Mouse (Mus musculus) bone marrow, adult 2 months (tissue): ENCODE measurements at regions not wholly inside any gene's neighbourhood (a gene's known extent, or its start where the extent isn't known, plus 50 kb on each side); places are given as distances from the start of the nearest gene placed in this dataset.

Source experiments
- H3K27ac ChIP-seq: fragments of 200-500 bp; 2 replicates; pipeline ENCODE4 v1.5.1; 2012; ENCODE audit warnings: low read depth, mild to moderate bottlenecking, control low read depth, inconsistent platforms, low read length; ENCODE audit not compliant: control insufficient read depth, poor library complexity, insufficient read depth
- H3K4me1 ChIP-seq: fragments of 200-500 bp; 2 replicates; pipeline ENCODE4 v1.6.1; 2011; ENCODE audit warnings: low read length; ENCODE audit not compliant: control insufficient read depth, insufficient read depth
- H3K4me3 ChIP-seq: fragments of 200-500 bp; replicated peaks from 2 replicates; pipeline ENCODE3; 2011; ENCODE audit warnings: mild to moderate bottlenecking, low read depth, low read length, control low read depth; ENCODE audit not compliant: control insufficient read depth
- CTCF ChIP-seq: fragments of 200-500 bp; IDR thresholded peaks from 2 replicates; pipeline ENCODE4 v1.5.1; 2011; ENCODE audit warnings: low read length, control low read depth; ENCODE audit not compliant: control insufficient read depth, insufficient read depth
- POLR2A ChIP-seq: fragments of 200-500 bp; IDR thresholded peaks from 2 replicates; pipeline ENCODE4 v1.6.1; 2011; ENCODE audit warnings: low read depth, mild to moderate bottlenecking, control low read depth, low read length, borderline replicate concordance; ENCODE audit not compliant: control insufficient read depth
- WGBS: fragments of 180-500 bp; shearing (Covaris S2); methylation state at CpG from one replicate; pipeline ENCODE4 v1.1.7; 2018; 5-methylcytosine and 5-hydroxymethylcytosine counted together

DNA sequence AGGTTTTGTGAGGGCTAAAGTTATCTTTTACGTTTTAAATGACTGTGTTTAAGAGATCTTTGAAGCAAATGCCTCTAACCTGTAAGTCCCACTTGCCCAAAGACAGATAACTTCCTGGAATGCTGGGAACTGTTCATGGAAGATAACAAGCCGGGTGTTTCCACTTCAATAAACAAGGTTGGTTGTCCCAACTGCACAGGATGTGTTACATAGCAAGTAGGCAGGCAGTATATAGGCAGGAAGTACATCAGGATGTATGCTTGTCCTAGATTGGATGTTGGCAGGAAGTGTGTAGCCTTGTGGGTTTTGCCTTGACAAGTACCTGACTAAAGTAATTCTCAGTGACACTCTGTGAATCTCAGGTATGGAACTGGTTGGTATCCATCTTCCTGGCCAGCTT is 90.7 kb upstream of the Fggy start:
- TF ChIP-seq POLR2A (no peak), CTCF (no peak)
- no peak overlapping the region for H3K4me3 ChIP-seq
- H3K4me1 ChIP-seq = no peaks in the 10 kb centered on the region
- no peak overlapping the region for H3K27ac ChIP-seq
- WGBS = 7% methylated on average over 2 of the region's 2 CpGs

DNA sequence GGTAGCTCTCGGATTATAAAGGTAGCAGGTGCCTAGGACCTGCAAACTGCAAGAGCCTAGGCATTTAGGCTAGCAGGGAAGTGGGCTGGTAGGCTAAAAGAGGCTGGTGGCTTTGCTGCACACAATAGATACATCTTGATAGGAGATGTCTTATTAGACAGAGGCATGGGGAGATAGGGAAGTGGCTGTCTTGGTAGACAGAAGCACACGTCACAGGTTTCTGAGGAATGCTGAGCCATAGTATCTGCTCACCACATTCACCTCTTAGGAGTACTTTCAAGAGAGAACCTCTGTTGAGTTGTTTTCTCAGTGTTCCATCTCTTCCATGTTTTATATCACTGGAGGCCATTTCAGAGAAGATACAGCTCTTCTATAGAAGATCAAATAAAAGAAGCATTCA is 89.8 kb upstream of the Fggy start:
- 35% methylated on average over 2 of the region's 2 CpGs for WGBS
- Histone ChIP-seq H3K4me1 (no peaks in the 10 kb centered on the region), H3K4me3 (no peak overlapping the region), H3K27ac (no peak overlapping the region)
- TF ChIP-seq POLR2A (no peak), CTCF (no peak)

GRCm38 (mm10) chr4:95474726-95475406 is 82.4 kb upstream of the Fggy start:
- WGBS = 41% methylated on average over 5 of the region's 5 CpGs
- TF ChIP-seq CTCF (no peak), POLR2A (no peak)
- H3K4me3 ChIP-seq = no peak overlapping the region
- H3K4me1 ChIP-seq = no peaks in the 10 kb centered on the region
- H3K27ac ChIP-seq = no peak overlapping the region

DNA sequence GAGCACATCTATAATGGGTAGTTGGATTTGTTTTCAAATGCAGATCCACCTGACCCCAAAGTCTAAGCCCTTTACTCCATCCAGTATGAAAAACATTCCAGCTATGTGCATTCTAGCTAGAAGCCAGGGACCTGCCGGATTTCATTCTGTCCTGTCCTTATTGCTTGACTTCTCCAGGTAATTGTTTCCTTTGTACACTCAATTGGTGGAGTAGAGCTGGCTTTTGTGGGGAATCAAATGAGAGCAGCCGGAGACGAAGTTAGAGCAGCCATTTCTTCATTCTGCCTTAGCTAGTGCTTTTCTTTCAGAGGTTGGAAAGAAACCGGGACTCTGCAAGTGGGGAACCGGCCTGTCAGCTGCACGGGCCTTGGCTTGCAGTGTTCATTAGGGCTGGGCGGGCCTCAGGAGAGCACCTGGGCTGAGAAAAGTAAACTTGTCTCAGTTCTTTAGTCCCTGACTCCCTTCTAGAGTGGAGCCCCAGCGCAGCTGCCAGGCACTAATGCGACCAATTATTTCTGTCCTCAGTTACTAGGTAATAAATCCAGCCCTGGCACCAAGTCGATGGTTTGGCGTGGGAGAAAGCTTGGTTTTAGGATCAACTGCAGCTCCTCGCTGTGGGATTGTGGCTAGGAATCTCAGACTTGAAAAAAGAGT is 81.1 kb upstream of the Fggy start:
- Histone ChIP-seq H3K4me1 (no peaks in the 10 kb centered on the region), H3K27ac (no peak overlapping the region), H3K4me3 (no peak overlapping the region)
- TF ChIP-seq CTCF = no peak
- TF ChIP-seq POLR2A = no peak
- WGBS = 79% methylated on average over 12 of the region's 12 CpGs

DNA sequence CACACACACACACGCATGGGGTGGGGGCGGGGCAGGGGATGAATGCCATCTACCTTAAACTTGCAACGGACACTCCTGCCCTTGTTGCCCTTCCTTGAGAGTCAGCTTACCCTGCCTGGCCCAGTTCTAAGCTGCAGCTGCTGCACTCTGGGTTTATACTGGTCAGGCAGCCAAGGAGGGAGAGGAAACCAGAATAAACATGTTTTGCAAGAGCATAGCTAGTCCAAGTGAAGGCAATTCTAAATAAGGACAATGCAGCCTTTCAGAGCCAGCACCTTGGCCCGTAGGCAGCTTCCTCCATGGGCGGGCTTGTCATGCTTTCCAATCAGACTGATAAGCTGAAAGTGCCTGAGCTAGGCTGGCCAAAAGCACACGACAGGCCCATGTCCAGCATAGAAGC is 73.7 kb upstream of the Fggy start:
- H3K4me1 ChIP-seq = no peaks in the 10 kb centered on the region
- no peak overlapping the region for H3K4me3 ChIP-seq
- WGBS = 39% methylated on average over 6 of the region's 6 CpGs
- TF ChIP-seq CTCF = no peak
- no peak for TF ChIP-seq POLR2A
- no peak overlapping the region for H3K27ac ChIP-seq

- TF ChIP-seq CTCF (no peak), POLR2A (no peak)
- no peaks in the 10 kb centered on the region for H3K4me1 ChIP-seq
- 42% methylated on average over 7 of the region's 7 CpGs for WGBS
- no peak overlapping the region for H3K4me3 ChIP-seq
- H3K27ac ChIP-seq = no peak overlapping the region
These were observed 70.0 kb upstream of the Fggy start for GRCm38 (mm10) chr4:95487323-95487722.

DNA sequence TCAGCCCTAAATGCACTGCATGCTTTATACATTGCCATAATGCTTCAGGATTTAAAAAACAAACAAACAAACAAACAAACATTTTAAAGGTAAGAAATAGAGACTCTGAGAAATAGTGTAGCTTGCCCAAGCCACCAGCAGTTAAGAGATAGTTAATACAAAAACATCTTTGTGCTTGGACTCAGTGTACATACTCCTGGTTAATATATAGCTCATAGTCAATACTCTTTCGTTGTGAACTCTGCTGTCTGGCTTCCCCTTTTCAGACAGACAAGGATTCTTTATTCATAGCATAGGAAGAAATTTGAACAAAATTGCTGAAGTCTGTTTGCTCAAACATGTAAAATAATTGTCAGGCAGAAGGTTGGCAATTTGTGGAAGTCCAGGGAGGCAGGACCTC is 69.3 kb upstream of the Fggy start:
- H3K4me1 ChIP-seq = no peaks in the 10 kb centered on the region
- H3K27ac ChIP-seq = no peak overlapping the region
- no peak overlapping the region for H3K4me3 ChIP-seq
- WGBS = 20% methylated on average over 1 of the region's 1 CpGs
- TF ChIP-seq CTCF = no peak
- no peak for TF ChIP-seq POLR2A

DNA sequence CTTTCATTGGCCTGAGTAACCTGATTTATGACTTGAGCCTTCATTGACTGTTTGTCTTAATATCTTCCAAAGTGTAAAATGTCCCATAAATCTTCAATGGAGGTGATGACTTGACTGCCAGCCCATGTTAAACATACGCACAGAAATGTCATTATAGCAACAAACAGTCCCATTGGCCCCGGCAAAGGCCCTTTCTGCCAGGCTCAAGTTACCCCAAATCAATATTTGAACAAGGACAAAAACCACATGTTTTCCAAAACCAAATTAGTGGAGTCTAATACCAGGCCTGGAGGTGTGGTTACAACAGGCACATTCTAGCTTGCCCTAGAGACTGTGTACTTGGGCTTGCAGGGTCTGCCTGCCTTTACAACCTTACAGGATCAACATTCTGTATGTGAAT is 68.2 kb upstream of the Fggy start:
- no peaks in the 10 kb centered on the region for H3K4me1 ChIP-seq
- H3K27ac ChIP-seq = no peak overlapping the region
- 72% methylated on average over 2 of the region's 2 CpGs for WGBS
- no peak overlapping the region for H3K4me3 ChIP-seq
- TF ChIP-seq CTCF (no peak), POLR2A (no peak)

DNA sequence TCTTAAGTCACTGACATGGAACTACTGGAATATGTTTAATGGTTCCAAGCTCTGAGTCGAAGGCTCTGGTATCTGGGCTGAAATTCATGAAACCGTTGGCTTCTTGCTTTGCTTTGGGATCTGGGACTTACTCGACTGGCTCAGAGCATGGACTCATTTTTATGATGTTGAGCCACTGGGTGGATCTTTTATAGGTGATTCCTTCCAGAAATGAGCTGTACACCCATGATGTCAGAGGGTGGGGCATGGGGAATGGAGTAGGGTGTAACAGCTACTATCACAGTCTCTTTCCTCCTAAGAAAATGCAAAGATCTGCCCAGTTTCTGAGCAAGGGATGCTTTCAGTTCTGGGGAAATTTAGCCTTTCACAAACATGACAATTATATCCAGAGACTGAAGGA is 57.0 kb upstream of the Fggy start:
- WGBS = 73% methylated on average over 3 of the region's 3 CpGs
- H3K27ac ChIP-seq = no peak overlapping the region
- no peaks in the 10 kb centered on the region for H3K4me1 ChIP-seq
- H3K4me3 ChIP-seq = no peak overlapping the region
- no peak for TF ChIP-seq CTCF
- no peak for TF ChIP-seq POLR2A
